Mouse (Mus musculus) ES-E14 (cell line): ENCODE measurements around the gene Usp8.

Experiments
- CHD2 ChIP-seq: IDR thresholded peaks from 2 replicates; pipeline ENCODE4 v1.6.1; 2014; ENCODE audit warnings: mild to moderate bottlenecking, low read depth, low read length, inconsistent platforms
- HCFC1 ChIP-seq: IDR thresholded peaks from 2 replicates; pipeline ENCODE4 v1.6.1; 2012; ENCODE audit warnings: low read length, inconsistent platforms, borderline replicate concordance; ENCODE audit not compliant: insufficient read depth
- MAFK ChIP-seq: IDR thresholded peaks from 2 replicates; pipeline ENCODE4 v1.6.1; 2014; ENCODE audit warnings: mild to moderate bottlenecking, low read depth, low read length, inconsistent platforms; ENCODE audit not compliant: insufficient read depth
- ZC3H11A ChIP-seq: IDR thresholded peaks from 2 replicates; pipeline ENCODE4 v1.6.1; 2012; ENCODE audit warnings: low read depth, mild to moderate bottlenecking, inconsistent platforms, low read length, borderline replicate concordance
- ZNF384 ChIP-seq: IDR thresholded peaks from 2 replicates; pipeline ENCODE4 v1.6.1; 2012; ENCODE audit warnings: low read depth, low read length, inconsistent platforms

GRCm38 (mm10) chr2:126668621-126669252, 38.4 kb upstream of the Usp8 start:
- TF ChIP-seq ZNF384 (no peak), ZC3H11A (no peak), HCFC1 (no peak), CHD2 (no peak), MAFK (no peak)
